Mouse (Mus musculus): ENCODE measurements around the gene Ptprq. TPM values are rescaled to one million over a fixed set of nuclear protein-coding genes. Genes with fewer than 3 reads are reported as not detected.

Ptprq gene
- polyA plus RNA-seq, 1 experiment from 2014 or later: 0.07 TPM

GRCm38 (mm10) chr10:107486770-107487169, 233.1 kb downstream of the Ptprq start:
- H3K27me3 ChIP-seq (replicated peaks): no peaks in the 10 kb centered on the region
- no peaks in the 10 kb centered on the region for H3K36me3 ChIP-seq
- ATAC-seq (ENCODE audit: extremely low read depth, insufficient number of reproducible peaks, low FRiP score, low TSS enrichment): no peak
- H3K9me3 ChIP-seq: no peaks in the 10 kb centered on the region
- 63% methylated on average over 12 of the region's 12 CpGs for WGBS
- H3K4me3 ChIP-seq: no peak overlapping the region
- no peak overlapping the region for H3K27ac ChIP-seq (replicated peaks)
- H3K9ac ChIP-seq: no peak overlapping the region
- no peak overlapping the region for H3K4me2 ChIP-seq
- H3K4me1 ChIP-seq: no peaks in the 10 kb centered on the region

- ATAC-seq (ENCODE audit: extremely low read depth, insufficient number of reproducible peaks, low FRiP score, low TSS enrichment): no peak
- H3K4me3 ChIP-seq: no peak within 1 kb of the TSS
- H3K9ac ChIP-seq: no peak within 1 kb of the TSS
- H3K4me2 ChIP-seq: no peak within 1 kb of the TSS
- no peak within 1 kb of the TSS for H3K27ac ChIP-seq (replicated peaks)
- no peaks in the 10 kb centered on the region for H3K36me3 ChIP-seq
- WGBS: 53% methylated on average over 8 of the region's 8 CpGs
- H3K4me1 ChIP-seq: no peaks in the 10 kb centered on the region
- no peaks in the 10 kb centered on the region for H3K9me3 ChIP-seq
- no peaks in the 10 kb centered on the region for H3K27me3 ChIP-seq (replicated peaks)
These were observed 234.0 kb downstream of the Ptprq start, which contains the start of gene Myf5 for GRCm38 (mm10) chr10:107485870-107486269. Gene Myf5, minus strand, starts transcription at chr10:107486134.

GRCm38 (mm10) chr10:107484050-107484449, 235.8 kb downstream of the Ptprq start:
- Histone ChIP-seq H3K9ac (no peak overlapping the region), H3K4me3 (no peak overlapping the region), H3K4me1 (no peaks in the 10 kb centered on the region), H3K9me3 (no peaks in the 10 kb centered on the region), H3K27ac (replicated peaks) (no peak overlapping the region), H3K36me3 (no peaks in the 10 kb centered on the region), H3K27me3 (replicated peaks) (no peaks in the 10 kb centered on the region), H3K4me2 (peak overlapping the region; percentile 22; the same call in 1 of the 2 replicates)
- ATAC-seq (ENCODE audit: extremely low read depth, insufficient number of reproducible peaks, low FRiP score, low TSS enrichment): no peak
- WGBS: 64% methylated on average over 10 of the region's 10 CpGs

- Histone ChIP-seq H3K36me3 (no peaks in the 10 kb centered on the region), H3K9me3 (no peaks in the 10 kb centered on the region), H3K27me3 (replicated peaks) (no peaks in the 10 kb centered on the region), H3K4me1 (no peaks in the 10 kb centered on the region), H3K27ac (replicated peaks) (no peak overlapping the region), H3K9ac (no peak overlapping the region), H3K4me2 (no peak overlapping the region), H3K4me3 (no peak overlapping the region)
- no peak for ATAC-seq (ENCODE audit: extremely low read depth, insufficient number of reproducible peaks, low FRiP score, low TSS enrichment)
- 37% methylated on average over 2 of the region's 2 CpGs for WGBS
These were observed 246.4 kb downstream of the Ptprq start for GRCm38 (mm10) chr10:107473497-107473896.

GRCm38 (mm10) chr10:107471712-107472111, 248.1 kb downstream of the Ptprq start:
- Histone ChIP-seq H3K27ac (replicated peaks) (no peak overlapping the region), H3K4me1 (no peaks in the 10 kb centered on the region), H3K4me3 (no peak overlapping the region), H3K9ac (no peak overlapping the region), H3K9me3 (no peaks in the 10 kb centered on the region), H3K4me2 (no peak overlapping the region), H3K36me3 (no peaks in the 10 kb centered on the region), H3K27me3 (replicated peaks) (no peaks in the 10 kb centered on the region)
- no peak for ATAC-seq (ENCODE audit: extremely low read depth, insufficient number of reproducible peaks, low FRiP score, low TSS enrichment)
- WGBS: 79% methylated on average over 5 of the region's 5 CpGs

- 42% methylated on average over 7 of the region's 7 CpGs for WGBS
- Histone ChIP-seq H3K4me1 (no peaks in the 10 kb centered on the region), H3K4me2 (no peak overlapping the region), H3K4me3 (no peak overlapping the region), H3K9ac (no peak overlapping the region), H3K27me3 (replicated peaks) (no peaks in the 10 kb centered on the region), H3K36me3 (no peaks in the 10 kb centered on the region), H3K9me3 (no peaks in the 10 kb centered on the region), H3K27ac (replicated peaks) (no peak overlapping the region)
- ATAC-seq (ENCODE audit: extremely low read depth, insufficient number of reproducible peaks, low FRiP score, low TSS enrichment): no peak
These were observed 252.0 kb downstream of the Ptprq start for GRCm38 (mm10) chr10:107467819-107468218.

Small RNAs within 50 kb of the gene (microRNA-seq; reads per million reads assigned to microRNA genes)
- gene Gm44403: not detected

Other genes with a start within 250 kb of the Ptprq start
- gene Myf5, start 233.9 kb downstream of the Ptprq start, polyA plus RNA-seq (2015; fragmentation: Nextera tagmentation; extraction: Ambion mirVana): 0.11 and 0.15 TPM in 2 replicates
- gene Myf6, start 225.3 kb downstream of the Ptprq start, polyA plus RNA-seq (2015; fragmentation: Nextera tagmentation; extraction: Ambion mirVana): 0.37 TPM in 1 of 2 replicates, not detected in the other
- gene Otogl, start 192.1 kb upstream of the Ptprq start, polyA plus RNA-seq (2015; fragmentation: Nextera tagmentation; extraction: Ambion mirVana): 0.09 and 0.11 TPM in 2 replicates

Data from heart, embryonic 13.5 days (tissue).